Mouse (Mus musculus): Measurements from ENCODE around the gene Slc1a1. TPM values are rescaled to one million over a fixed set of nuclear protein-coding genes. Genes with fewer than 3 reads are reported as not detected.

The Slc1a1 gene
- polyA plus RNA-seq, 1 experiment from 2014 or later: 44.7 TPM

- H3K36me3 ChIP-seq (ENCODE audit: control insufficient read depth, insufficient read depth): 0 out of 2 replicates have a peak, but pooled peaks cover 3% of the 10 kb centered on the region
- H3K27ac ChIP-seq (ENCODE audit: low read length): no peak overlapping the region
- H3K27me3 ChIP-seq (replicated peaks; ENCODE audit: control insufficient read depth, insufficient read depth, low read length): no peaks in the 10 kb centered on the region
- ATAC-seq: no peak
- H3K9me3 ChIP-seq (ENCODE audit: control insufficient read depth, low read length): no peaks in the 10 kb centered on the region
- no peak overlapping the region for H3K9ac ChIP-seq (replicated peaks; ENCODE audit: low read depth, low read length)
- no peak overlapping the region for H3K4me3 ChIP-seq (replicated peaks; ENCODE audit: low read length)
- WGBS: 91% methylated on average over 2 of the region's 2 CpGs
- peaks cover 12% of the 10 kb centered on the region for H3K4me1 ChIP-seq (replicated peaks; ENCODE audit: control insufficient read depth, insufficient read depth, low read length)
- no peak overlapping the region for H3K4me2 ChIP-seq (ENCODE audit: low read length)
Measured at GRCm38 (mm10) chr19:28900771-28901170, 65.9 kb downstream of the Slc1a1 start.

- no peak overlapping the region for H3K27ac ChIP-seq (ENCODE audit: low read length)
- no peak overlapping the region for H3K9ac ChIP-seq (replicated peaks; ENCODE audit: low read depth, low read length)
- 89% methylated on average over 2 of the region's 2 CpGs for WGBS
- no peak overlapping the region for H3K4me2 ChIP-seq (ENCODE audit: low read length)
- peaks cover 3% of the 10 kb centered on the region; the same call in 1 of the 2 replicates for H3K36me3 ChIP-seq (ENCODE audit: control insufficient read depth, insufficient read depth)
- H3K27me3 ChIP-seq (replicated peaks; ENCODE audit: control insufficient read depth, insufficient read depth, low read length): no peaks in the 10 kb centered on the region
- no peaks in the 10 kb centered on the region for H3K9me3 ChIP-seq (ENCODE audit: control insufficient read depth, low read length)
- H3K4me3 ChIP-seq (replicated peaks; ENCODE audit: low read length): no peak overlapping the region
- peaks cover 4% of the 10 kb centered on the region for H3K4me1 ChIP-seq (replicated peaks; ENCODE audit: control insufficient read depth, insufficient read depth, low read length)
- no peak for ATAC-seq
Measured at GRCm38 (mm10) chr19:28902111-28902510, 67.3 kb downstream of the Slc1a1 start.

- ATAC-seq: no peak
- 90% methylated on average over 4 of the region's 4 CpGs for WGBS
- Histone ChIP-seq H3K27me3 (replicated peaks; ENCODE audit: control insufficient read depth, insufficient read depth, low read length) (no peaks in the 10 kb centered on the region), H3K27ac (ENCODE audit: low read length) (no peak overlapping the region), H3K9ac (replicated peaks; ENCODE audit: low read depth, low read length) (no peak overlapping the region), H3K9me3 (ENCODE audit: control insufficient read depth, low read length) (no peaks in the 10 kb centered on the region), H3K36me3 (ENCODE audit: control insufficient read depth, insufficient read depth) (peaks cover 3% of the 10 kb centered on the region; the same call in 1 of the 2 replicates), H3K4me2 (ENCODE audit: low read length) (no peak overlapping the region), H3K4me1 (replicated peaks; ENCODE audit: control insufficient read depth, insufficient read depth, low read length) (no peaks in the 10 kb centered on the region), H3K4me3 (replicated peaks; ENCODE audit: low read length) (no peak overlapping the region)
Measured at GRCm38 (mm10) chr19:28902806-28903205, 68.0 kb downstream of the Slc1a1 start.

GRCm38 (mm10) chr19:28903536-28904119 is 68.8 kb downstream of the Slc1a1 start:
- H3K36me3 ChIP-seq (ENCODE audit: control insufficient read depth, insufficient read depth): peaks cover 3% of the 10 kb centered on the region; the same call in 1 of the 2 replicates
- H3K27ac ChIP-seq (ENCODE audit: low read length): no peak overlapping the region
- no peak for ATAC-seq
- H3K9me3 ChIP-seq (ENCODE audit: control insufficient read depth, low read length): no peaks in the 10 kb centered on the region
- H3K4me1 ChIP-seq (replicated peaks; ENCODE audit: control insufficient read depth, insufficient read depth, low read length): no peaks in the 10 kb centered on the region
- no peaks in the 10 kb centered on the region for H3K27me3 ChIP-seq (replicated peaks; ENCODE audit: control insufficient read depth, insufficient read depth, low read length)
- no peak overlapping the region for H3K4me3 ChIP-seq (replicated peaks; ENCODE audit: low read length)
- H3K9ac ChIP-seq (replicated peaks; ENCODE audit: low read depth, low read length): no peak overlapping the region
- WGBS: 87% methylated on average over 8 of the region's 8 CpGs
- no peak overlapping the region for H3K4me2 ChIP-seq (ENCODE audit: low read length)

GRCm38 (mm10) chr19:28908186-28908585 is 73.3 kb downstream of the Slc1a1 start:
- 61% methylated on average over 4 of the region's 4 CpGs for WGBS
- Histone ChIP-seq H3K9ac (replicated peaks; ENCODE audit: low read depth, low read length) (no peak overlapping the region), H3K4me2 (ENCODE audit: low read length) (no peak overlapping the region), H3K9me3 (ENCODE audit: control insufficient read depth, low read length) (no peaks in the 10 kb centered on the region), H3K27ac (ENCODE audit: low read length) (no peak overlapping the region), H3K4me1 (replicated peaks; ENCODE audit: control insufficient read depth, insufficient read depth, low read length) (no peaks in the 10 kb centered on the region), H3K36me3 (ENCODE audit: control insufficient read depth, insufficient read depth) (peaks cover 3% of the 10 kb centered on the region; the same call in 1 of the 2 replicates), H3K27me3 (replicated peaks; ENCODE audit: control insufficient read depth, insufficient read depth, low read length) (no peaks in the 10 kb centered on the region), H3K4me3 (replicated peaks; ENCODE audit: low read length) (no peak overlapping the region)
- no peak for ATAC-seq

GRCm38 (mm10) chr19:28908693-28909092 is 73.8 kb downstream of the Slc1a1 start:
- H3K4me1 ChIP-seq (replicated peaks; ENCODE audit: control insufficient read depth, insufficient read depth, low read length): no peaks in the 10 kb centered on the region
- H3K36me3 ChIP-seq (ENCODE audit: control insufficient read depth, insufficient read depth): peaks cover 3% of the 10 kb centered on the region; the same call in 1 of the 2 replicates
- no peaks in the 10 kb centered on the region for H3K9me3 ChIP-seq (ENCODE audit: control insufficient read depth, low read length)
- no peak overlapping the region for H3K27ac ChIP-seq (ENCODE audit: low read length)
- H3K4me3 ChIP-seq (replicated peaks; ENCODE audit: low read length): no peak overlapping the region
- H3K9ac ChIP-seq (replicated peaks; ENCODE audit: low read depth, low read length): no peak overlapping the region
- H3K4me2 ChIP-seq (ENCODE audit: low read length): no peak overlapping the region
- H3K27me3 ChIP-seq (replicated peaks; ENCODE audit: control insufficient read depth, insufficient read depth, low read length): no peaks in the 10 kb centered on the region
- ATAC-seq: no peak
- WGBS: 76% methylated on average over 9 of the region's 9 CpGs

- no peak overlapping the region for H3K4me2 ChIP-seq (ENCODE audit: low read length)
- 84% methylated on average over 6 of the region's 6 CpGs for WGBS
- no peak overlapping the region for H3K27ac ChIP-seq (ENCODE audit: low read length)
- no peak for ATAC-seq
- no peaks in the 10 kb centered on the region for H3K4me1 ChIP-seq (replicated peaks; ENCODE audit: control insufficient read depth, insufficient read depth, low read length)
- H3K9ac ChIP-seq (replicated peaks; ENCODE audit: low read depth, low read length): no peak overlapping the region
- H3K27me3 ChIP-seq (replicated peaks; ENCODE audit: control insufficient read depth, insufficient read depth, low read length): no peaks in the 10 kb centered on the region
- no peak overlapping the region for H3K4me3 ChIP-seq (replicated peaks; ENCODE audit: low read length)
- H3K36me3 ChIP-seq (ENCODE audit: control insufficient read depth, insufficient read depth): no peaks in the 10 kb centered on the region
- no peaks in the 10 kb centered on the region for H3K9me3 ChIP-seq (ENCODE audit: control insufficient read depth, low read length)
Measured at GRCm38 (mm10) chr19:28914598-28914997, 79.7 kb downstream of the Slc1a1 start.

- Histone ChIP-seq H3K4me1 (replicated peaks; ENCODE audit: control insufficient read depth, insufficient read depth, low read length) (no peaks in the 10 kb centered on the region), H3K4me2 (ENCODE audit: low read length) (no peak overlapping the region), H3K27ac (ENCODE audit: low read length) (no peak overlapping the region), H3K9me3 (ENCODE audit: control insufficient read depth, low read length) (no peaks in the 10 kb centered on the region), H3K4me3 (replicated peaks; ENCODE audit: low read length) (no peak overlapping the region), H3K9ac (replicated peaks; ENCODE audit: low read depth, low read length) (no peak overlapping the region), H3K27me3 (replicated peaks; ENCODE audit: control insufficient read depth, insufficient read depth, low read length) (no peaks in the 10 kb centered on the region), H3K36me3 (ENCODE audit: control insufficient read depth, insufficient read depth) (no peaks in the 10 kb centered on the region)
- no peak for ATAC-seq
- 77% methylated on average over 2 of the region's 2 CpGs for WGBS
Measured at GRCm38 (mm10) chr19:28915602-28916250, 80.9 kb downstream of the Slc1a1 start.

GRCm38 (mm10) chr19:28916492-28916891 is 81.6 kb downstream of the Slc1a1 start:
- Histone ChIP-seq H3K36me3 (ENCODE audit: control insufficient read depth, insufficient read depth) (no peaks in the 10 kb centered on the region), H3K4me1 (replicated peaks; ENCODE audit: control insufficient read depth, insufficient read depth, low read length) (no peaks in the 10 kb centered on the region), H3K9me3 (ENCODE audit: control insufficient read depth, low read length) (no peaks in the 10 kb centered on the region), H3K9ac (replicated peaks; ENCODE audit: low read depth, low read length) (no peak overlapping the region), H3K4me2 (ENCODE audit: low read length) (no peak overlapping the region), H3K27ac (ENCODE audit: low read length) (no peak overlapping the region), H3K27me3 (replicated peaks; ENCODE audit: control insufficient read depth, insufficient read depth, low read length) (no peaks in the 10 kb centered on the region), H3K4me3 (replicated peaks; ENCODE audit: low read length) (no peak overlapping the region)
- WGBS: 40% methylated on average over 4 of the region's 4 CpGs
- ATAC-seq: no peak
